8 mouse cellular contexts compared by ENCODE assay signal in the genomic region with DNA sequence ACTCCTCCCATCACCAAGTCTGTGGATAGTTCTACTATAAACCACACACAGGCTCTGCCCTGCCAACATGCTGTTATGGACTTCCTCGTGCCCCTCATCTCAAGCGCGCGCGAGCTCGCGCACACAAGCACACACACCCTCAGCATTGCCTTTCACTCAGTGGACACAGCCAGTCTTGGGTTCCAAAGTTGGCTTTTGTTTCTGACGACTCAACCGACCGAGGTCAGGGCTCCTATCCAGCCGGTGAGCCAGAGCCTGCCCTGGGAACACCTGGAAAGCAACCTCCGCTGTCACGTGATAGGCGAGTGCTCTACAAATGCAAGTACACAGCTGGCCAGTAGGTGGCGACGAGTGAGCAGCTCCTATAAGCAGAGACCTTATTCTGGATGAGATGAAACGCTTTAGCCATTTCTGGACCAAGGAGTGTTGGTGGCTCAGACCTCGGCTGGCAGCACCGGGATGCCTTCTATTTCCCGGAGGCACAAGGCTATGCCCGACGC. TPM values are rescaled to one million over a fixed set of nuclear protein-coding genes. Genes with fewer than 3 reads are reported as not detected.
DNase-seq lines count a peak whose midpoint lies in the region; ATAC-seq and TF ChIP-seq lines count a peak whose summit lies in the region.

No protein-coding gene starts in this region.

- DNase-seq in WW6 (ENCODE audit: low read depth, low spot score): peak; percentile 86
- DNase-seq in cerebellum, postnatal 4 days (ENCODE audit: low spot score in 2 of 2): peak; percentile 73 to 84
- DNase-seq in gastrocnemius, adult 2 months: peak; percentile 87
- peak; percentile 87 for DNase-seq in hindbrain, postnatal 0 days (ENCODE audit: low spot score)
- peak; percentile 83 to 85 for DNase-seq in left cerebral cortex, adult 18-20 months (ENCODE audit: low spot score in 2 of 2)
- peak; percentile 82 to 87 for DNase-seq in lung, postnatal 4 days
- DNase-seq in right cerebral cortex, adult 18-20 months: peak; percentile 87
- peak; percentile 60 for DNase-seq in urinary bladder, adult 2 months (ENCODE audit: low spot score)

- 24% methylated on average over 22 of the region's 22 CpGs for WGBS in hindbrain, postnatal 0 days

- ATAC-seq in hindbrain, postnatal 0 days: peak; percentile 83

- TF ChIP-seq CTCF in gastrocnemius, adult 2 months (IDR thresholded peaks at IDR 0.05): peak; percentile 88
- peak; percentile 96 for TF ChIP-seq CTCF in hindbrain, postnatal 0 days (IDR thresholded peaks at IDR 0.05; ENCODE audit: low read depth)

- H3K4me3 ChIP-seq in gastrocnemius, adult 2 months: peak overlapping the region; percentile 72
- peak overlapping the region; percentile 34 for H3K4me3 ChIP-seq in hindbrain, postnatal 0 days (ENCODE audit: low read length)

- peaks cover 6% of the 10 kb centered on the region; the same call in 1 of the 2 replicates for H3K4me1 ChIP-seq in hindbrain, postnatal 0 days (ENCODE audit: insufficient read depth, low read length)

- intact Hi-C loops in gastrocnemius, adult 2 months (cut with DNase I): loop anchor here (5.0 kb wide), 1 partner anchor 173 kb away; no protein-coding TSS in a partner anchor

- H3K9ac ChIP-seq in hindbrain, postnatal 0 days (replicated peaks; ENCODE audit: low read length): no peak overlapping the region

- H3K4me2 ChIP-seq in hindbrain, postnatal 0 days (ENCODE audit: low read depth, low read length): peak overlapping the region; percentile 64

- peak overlapping the region; percentile 67 for H3K27ac ChIP-seq in gastrocnemius, adult 2 months
- H3K27ac ChIP-seq in hindbrain, postnatal 0 days: no peak overlapping the region

- no peaks in the 10 kb centered on the region for H3K27me3 ChIP-seq in hindbrain, postnatal 0 days (ENCODE audit: insufficient read depth, low read length)

- no peaks in the 10 kb centered on the region for H3K9me3 ChIP-seq in hindbrain, postnatal 0 days (ENCODE audit: low read length)

- peaks cover 9% of the 10 kb centered on the region; the same call in 1 of the 2 replicates for H3K36me3 ChIP-seq in hindbrain, postnatal 0 days (ENCODE audit: insufficient read depth, low read length)

RNA-seq across cellular contexts. Expression of a gene that starts 14.3 kb away (rescaled TPM):
- total RNA-seq in gastrocnemius, adult 2 months (2021): 1 to 10 TPM; 2.8 to 3.0 TPM
- total RNA-seq in hindbrain, postnatal 0 days (2014; rRNA removed): 8.2 and 9.2 TPM in 2 replicates
- polyA plus RNA-seq in hindbrain, postnatal 0 days (2015; fragmentation: Nextera tagmentation; extraction: Ambion mirVana): 3.9 and 5.6 TPM in 2 replicates
- 1 to 10 TPM; 3.7 to 4.3 TPM for total RNA-seq in left cerebral cortex, adult 18-20 months (2021)
- 4.7 and 6.3 TPM in 2 replicates for polyA plus RNA-seq in urinary bladder, adult 2 months (2012; rRNA removed)

RNA-seq across cellular contexts. Expression of a gene that starts 31.5 kb away (rescaled TPM):
- total RNA-seq in gastrocnemius, adult 2 months (2021): not detected
- total RNA-seq in hindbrain, postnatal 0 days (2014; rRNA removed): not detected in 2 replicates
- polyA plus RNA-seq in hindbrain, postnatal 0 days (2015; fragmentation: Nextera tagmentation; extraction: Ambion mirVana): not detected in 2 replicates
- total RNA-seq in left cerebral cortex, adult 18-20 months (2021): not detected
- not detected in 2 replicates for polyA plus RNA-seq in urinary bladder, adult 2 months (2012; rRNA removed)

RNA-seq across cellular contexts. Expression of a gene that starts 38.4 kb away (rescaled TPM):
- total RNA-seq in gastrocnemius, adult 2 months (2021): not detected
- total RNA-seq in hindbrain, postnatal 0 days (2014; rRNA removed): not detected in 2 replicates
- polyA plus RNA-seq in hindbrain, postnatal 0 days (2015; fragmentation: Nextera tagmentation; extraction: Ambion mirVana): not detected in 2 replicates
- total RNA-seq in left cerebral cortex, adult 18-20 months (2021): not detected
- 0.06 and 0.07 TPM in 2 replicates for polyA plus RNA-seq in urinary bladder, adult 2 months (2012; rRNA removed)
